Mouse (Mus musculus) layer of hippocampus, postnatal 25 days (tissue): ENCODE measurements around the gene Lsm7. TPM values are rescaled to one million over a fixed set of nuclear protein-coding genes. Genes with fewer than 3 reads are reported as not detected.

ENCODE experiments used
- DNase-seq, 2 experiments: peaks; one replicate each; pipeline ENCODE4 v3.0.0; 2022; ENCODE audit warnings: mixed read lengths in 2 of 2, low spot score in 1 of 2; ENCODE audit errors: extremely low spot score in 1 of 2
- total RNA-seq, 2 experiments: library from RNA; stranded (reverse); gene quantifications; 2 replicates each; pipeline ENCODE4 v1.2.3; 2021

Gene Lsm7
- total RNA-seq, result 10 to 100 TPM; 41.5 to 43.8 TPM

GRCm38 (mm10) chr10:80854913-80855748 lies at the start of gene Lsm7, which contains the start of gene Sppl2b:
Lsm7 (minus strand) TSS chr10:80855209.
Sppl2b (plus strand) TSS chr10:80855275.
- peak; percentile 96 to 99 for DNase-seq

GRCm38 (mm10) chr10:80904709-80905108 lies 49.7 kb upstream of the Lsm7 start:
- DNase-seq, result no peak

- no peak for DNase-seq
Observed at GRCm38 (mm10) chr10:80904004-80904693, 49.1 kb upstream of the Lsm7 start.

GRCm38 (mm10) chr10:80903282-80903681 lies 48.3 kb upstream of the Lsm7 start:
- no peak for DNase-seq

GRCm38 (mm10) chr10:80902273-80902940 lies 47.4 kb upstream of the Lsm7 start:
- no peak for DNase-seq

- DNase-seq, result no peak
Observed at GRCm38 (mm10) chr10:80901409-80902272, 46.6 kb upstream of the Lsm7 start.

- peak; percentile 89 to 92 for DNase-seq
Observed at GRCm38 (mm10) chr10:80900318-80901247, 45.6 kb upstream of the Lsm7 start, which contains the start of gene Timm13. Timm13 (minus strand) TSS chr10:80900969.

- no peak for DNase-seq
Observed at GRCm38 (mm10) chr10:80899591-80900317, 44.7 kb upstream of the Lsm7 start.

- no peak for DNase-seq
Observed at GRCm38 (mm10) chr10:80899074-80899473, 44.1 kb upstream of the Lsm7 start.

GRCm38 (mm10) chr10:80897861-80898510 lies 43.0 kb upstream of the Lsm7 start:
- DNase-seq, result peak; percentile 48 to 51

- no peak for DNase-seq
Observed at GRCm38 (mm10) chr10:80896581-80897485, 41.8 kb upstream of the Lsm7 start.

GRCm38 (mm10) chr10:80895697-80896096 lies 40.7 kb upstream of the Lsm7 start:
- no peak for DNase-seq

- DNase-seq, result no peak
Observed at GRCm38 (mm10) chr10:80895100-80895499, 40.1 kb upstream of the Lsm7 start.

GRCm38 (mm10) chr10:80887181-80887580 lies 32.2 kb upstream of the Lsm7 start:
- DNase-seq, result no peak

- DNase-seq, result peak in 1 of 2 experiments; percentile 71
Observed at GRCm38 (mm10) chr10:80881301-80881700, 26.3 kb upstream of the Lsm7 start.

GRCm38 (mm10) chr10:80880901-80881300 lies 25.9 kb upstream of the Lsm7 start:
- DNase-seq, result no peak
